Mouse (Mus musculus) erythroblast, embryonic 14.5 days (primary cell): ENCODE data around the gene Opa1.

ENCODE experiments used
- GATA1 ChIP-seq: IDR thresholded peaks from 2 replicates; pipeline ENCODE4 v1.6.1; 2012; ENCODE audit warnings: low read length, inconsistent platforms, mixed read lengths
- TAL1 ChIP-seq: IDR thresholded peaks from 3 replicates; pipeline ENCODE4 v1.6.1; 2012; ENCODE audit warnings: low read length, inconsistent platforms, mixed read lengths

- TF ChIP-seq GATA1: no peak
- no peak for TF ChIP-seq TAL1
Measured at GRCm38 (mm10) chr16:29664392-29664791, 85.3 kb downstream of the Opa1 start.
